Mouse (Mus musculus): Measurements from ENCODE around the gene Zfp68. TPM values are rescaled to one million over a fixed set of nuclear protein-coding genes. Genes with fewer than 3 reads are reported as not detected.

Zfp68 gene
- 83.5 and 85.2 TPM in 2 replicates for polyA plus RNA-seq (2014; fragmentation: Nextera tagmentation; extraction: Ambion mirVana)

- H3K9me3 ChIP-seq (ENCODE audit: control insufficient read depth, low read length), result peaks cover 14% of the 10 kb centered on the region
- WGBS, result 1% methylated on average over 43 of the region's 43 CpGs
- H3K4me1 ChIP-seq (replicated peaks; ENCODE audit: control insufficient read depth, insufficient read depth, low read length), result no peaks in the 10 kb centered on the region
- peaks cover 24% of the 10 kb centered on the region for H3K36me3 ChIP-seq (ENCODE audit: control insufficient read depth, insufficient read depth, low read length)
- peak within 1 kb of the TSS; percentile 34 for H3K4me2 ChIP-seq (replicated peaks; ENCODE audit: low read depth, low read length)
- peak within 1 kb of the TSS; percentile 50 for H3K4me3 ChIP-seq (ENCODE audit: low read depth, low read length)
- DNase-seq (ENCODE audit: low spot score) (peak; percentile 94), ATAC-seq (ENCODE audit: low FRiP score) (peak; percentile 96)
- no peaks in the 10 kb centered on the region for H3K27me3 ChIP-seq (ENCODE audit: control insufficient read depth, insufficient read depth, low read length)
- H3K9ac ChIP-seq (ENCODE audit: low read depth, low read length), result peak within 1 kb of the TSS; percentile 87
- H3K27ac ChIP-seq (ENCODE audit: low read depth, low read length), result peak within 1 kb of the TSS; percentile 91
These were observed at the start of gene Zfp68 for GRCm38 (mm10) chr5:138619211-138620128. Gene Zfp68 (minus strand): TSS chr5:138619761.

GRCm38 (mm10) chr5:138658922-138659321 is 39.4 kb upstream of the Zfp68 start:
- H3K36me3 ChIP-seq (ENCODE audit: control insufficient read depth, insufficient read depth, low read length), result no peaks in the 10 kb centered on the region
- H3K9me3 ChIP-seq (ENCODE audit: control insufficient read depth, low read length), result no peaks in the 10 kb centered on the region
- no peak overlapping the region for H3K9ac ChIP-seq (ENCODE audit: low read depth, low read length)
- no peaks in the 10 kb centered on the region for H3K27me3 ChIP-seq (ENCODE audit: control insufficient read depth, insufficient read depth, low read length)
- H3K4me3 ChIP-seq (ENCODE audit: low read depth, low read length), result no peak overlapping the region
- H3K4me2 ChIP-seq (replicated peaks; ENCODE audit: low read depth, low read length), result no peak overlapping the region
- peak; percentile 84 for DNase-seq (ENCODE audit: low spot score)
- no peak for ATAC-seq (ENCODE audit: low FRiP score)
- H3K4me1 ChIP-seq (replicated peaks; ENCODE audit: control insufficient read depth, insufficient read depth, low read length), result no peaks in the 10 kb centered on the region
- WGBS, result 18% methylated on average over 5 of the region's 5 CpGs
- no peak overlapping the region for H3K27ac ChIP-seq (ENCODE audit: low read depth, low read length)

DNA sequence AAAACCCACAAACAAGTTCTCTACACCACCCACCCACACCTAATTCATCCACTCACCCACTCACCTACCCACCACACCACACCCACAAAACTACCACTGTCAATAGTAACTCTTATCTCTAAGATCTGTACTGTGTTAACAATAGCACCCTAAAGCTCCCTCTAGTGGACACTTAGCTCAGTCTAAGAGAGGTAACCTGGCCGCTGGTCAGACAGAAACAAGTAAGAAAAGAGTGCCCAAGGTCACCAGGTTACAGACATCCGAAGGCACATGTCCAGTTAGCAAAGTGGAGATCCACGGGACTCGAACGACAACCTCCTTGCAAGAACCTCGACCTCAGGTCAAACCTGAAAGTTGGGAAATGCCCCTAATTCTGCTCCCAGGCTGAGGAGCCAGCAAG is 38.3 kb upstream of the Zfp68 start:
- H3K4me3 ChIP-seq (ENCODE audit: low read depth, low read length), result no peak overlapping the region
- WGBS, result 33% methylated on average over 6 of the region's 6 CpGs
- H3K9me3 ChIP-seq (ENCODE audit: control insufficient read depth, low read length), result no peaks in the 10 kb centered on the region
- no peaks in the 10 kb centered on the region for H3K27me3 ChIP-seq (ENCODE audit: control insufficient read depth, insufficient read depth, low read length)
- H3K9ac ChIP-seq (ENCODE audit: low read depth, low read length), result no peak overlapping the region
- no peaks in the 10 kb centered on the region for H3K4me1 ChIP-seq (replicated peaks; ENCODE audit: control insufficient read depth, insufficient read depth, low read length)
- no peak overlapping the region for H3K27ac ChIP-seq (ENCODE audit: low read depth, low read length)
- H3K4me2 ChIP-seq (replicated peaks; ENCODE audit: low read depth, low read length), result no peak overlapping the region
- ATAC-seq (ENCODE audit: low FRiP score), result 0 out of 2 replicates have a peak, but pooled peaks have one; percentile 45
- H3K36me3 ChIP-seq (ENCODE audit: control insufficient read depth, insufficient read depth, low read length), result no peaks in the 10 kb centered on the region
- DNase-seq (ENCODE audit: low spot score), result peak; percentile 71

DNA sequence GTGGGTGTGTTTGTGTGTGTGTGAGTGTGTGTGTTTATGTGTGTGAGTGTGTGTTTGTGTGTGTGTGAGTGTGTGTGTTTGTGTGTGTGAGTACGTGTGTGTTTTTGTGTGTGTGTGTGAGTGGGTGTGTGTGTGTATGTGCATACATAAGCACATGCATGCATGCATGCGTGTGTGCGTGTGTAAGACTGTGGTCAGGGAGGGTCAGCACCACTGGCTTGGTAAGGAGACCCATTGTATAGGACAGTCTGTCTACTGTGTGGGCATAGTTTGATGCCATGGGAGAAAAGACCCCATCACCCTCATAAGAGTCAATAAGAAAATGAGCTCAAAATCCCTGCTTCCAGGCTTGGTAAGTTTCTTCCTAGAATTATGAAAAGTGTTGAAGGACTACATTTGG is 37.8 kb upstream of the Zfp68 start:
- 93% methylated on average over 3 of the region's 3 CpGs for WGBS
- H3K27ac ChIP-seq (ENCODE audit: low read depth, low read length), result no peak overlapping the region
- H3K4me3 ChIP-seq (ENCODE audit: low read depth, low read length), result no peak overlapping the region
- DNase-seq (ENCODE audit: low spot score) (no peak), ATAC-seq (ENCODE audit: low FRiP score) (no peak)
- H3K4me1 ChIP-seq (replicated peaks; ENCODE audit: control insufficient read depth, insufficient read depth, low read length), result no peaks in the 10 kb centered on the region
- H3K36me3 ChIP-seq (ENCODE audit: control insufficient read depth, insufficient read depth, low read length), result no peaks in the 10 kb centered on the region
- no peak overlapping the region for H3K4me2 ChIP-seq (replicated peaks; ENCODE audit: low read depth, low read length)
- H3K9ac ChIP-seq (ENCODE audit: low read depth, low read length), result no peak overlapping the region
- H3K9me3 ChIP-seq (ENCODE audit: control insufficient read depth, low read length), result no peaks in the 10 kb centered on the region
- H3K27me3 ChIP-seq (ENCODE audit: control insufficient read depth, insufficient read depth, low read length), result no peaks in the 10 kb centered on the region

DNA sequence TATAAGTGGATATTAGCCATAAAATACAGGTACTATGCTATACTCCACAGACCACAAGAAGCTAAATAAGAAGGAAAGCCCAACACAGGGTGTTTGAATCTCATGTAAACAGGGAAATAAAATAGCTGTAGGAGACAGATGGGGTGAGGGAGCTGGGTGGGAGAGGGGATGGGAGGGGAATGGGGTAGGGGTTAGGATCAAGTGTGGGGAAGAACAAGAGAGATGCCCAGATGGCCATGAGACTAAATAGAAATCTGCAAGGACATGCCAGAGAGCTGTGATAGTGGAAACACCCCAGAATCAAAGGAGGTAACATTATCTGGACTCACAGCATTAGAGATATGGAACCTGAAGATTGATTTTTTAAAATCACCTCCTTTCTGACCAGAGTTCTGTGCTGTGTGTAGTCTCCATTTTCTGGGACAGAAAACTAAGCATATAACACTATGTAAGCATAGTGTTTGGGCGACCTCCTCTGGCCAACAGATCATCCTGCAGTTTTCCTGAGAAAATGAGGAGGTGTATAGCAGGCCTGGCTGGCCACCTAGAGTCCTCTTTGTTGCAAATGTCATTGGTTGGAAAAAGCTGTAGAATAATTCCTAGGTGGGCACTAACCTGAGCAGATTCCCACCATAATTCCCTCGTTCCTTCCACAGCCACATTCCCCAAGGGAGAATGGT is 37.1 kb upstream of the Zfp68 start:
- 15% methylated on average over 2 of the region's 2 CpGs for WGBS
- DNase-seq (ENCODE audit: low spot score) (peak; percentile 63), ATAC-seq (ENCODE audit: low FRiP score) (peak; percentile 79; the same call in 1 of the 2 replicates)
- Histone ChIP-seq H3K4me2 (replicated peaks; ENCODE audit: low read depth, low read length) (no peak overlapping the region), H3K27ac (ENCODE audit: low read depth, low read length) (no peak overlapping the region), H3K27me3 (ENCODE audit: control insufficient read depth, insufficient read depth, low read length) (no peaks in the 10 kb centered on the region), H3K36me3 (ENCODE audit: control insufficient read depth, insufficient read depth, low read length) (no peaks in the 10 kb centered on the region), H3K9ac (ENCODE audit: low read depth, low read length) (no peak overlapping the region), H3K9me3 (ENCODE audit: control insufficient read depth, low read length) (no peaks in the 10 kb centered on the region), H3K4me1 (replicated peaks; ENCODE audit: control insufficient read depth, insufficient read depth, low read length) (no peaks in the 10 kb centered on the region), H3K4me3 (ENCODE audit: low read depth, low read length) (no peak overlapping the region)

- Histone ChIP-seq H3K27ac (ENCODE audit: low read depth, low read length) (no peak overlapping the region), H3K4me3 (ENCODE audit: low read depth, low read length) (no peak overlapping the region), H3K36me3 (ENCODE audit: control insufficient read depth, insufficient read depth, low read length) (0 out of 2 replicates have a peak, but pooled peaks cover 2% of the 10 kb centered on the region), H3K9ac (ENCODE audit: low read depth, low read length) (no peak overlapping the region), H3K9me3 (ENCODE audit: control insufficient read depth, low read length) (no peaks in the 10 kb centered on the region), H3K4me1 (replicated peaks; ENCODE audit: control insufficient read depth, insufficient read depth, low read length) (no peaks in the 10 kb centered on the region), H3K4me2 (replicated peaks; ENCODE audit: low read depth, low read length) (no peak overlapping the region), H3K27me3 (ENCODE audit: control insufficient read depth, insufficient read depth, low read length) (no peaks in the 10 kb centered on the region)
- DNase-seq (ENCODE audit: low spot score) (no peak), ATAC-seq (ENCODE audit: low FRiP score) (no peak)
- 90% methylated on average over 1 of the region's 1 CpGs for whole genome bisulfite sequencing
These were observed 33.4 kb upstream of the Zfp68 start for GRCm38 (mm10) chr5:138652911-138653310.

GRCm38 (mm10) chr5:138641761-138642160 is 22.2 kb upstream of the Zfp68 start:
- WGBS, result 93% methylated on average over 3 of the region's 3 CpGs
- 0 out of 2 replicates have a peak, but pooled peaks cover 2% of the 10 kb centered on the region for H3K36me3 ChIP-seq (ENCODE audit: control insufficient read depth, insufficient read depth, low read length)

DNA sequence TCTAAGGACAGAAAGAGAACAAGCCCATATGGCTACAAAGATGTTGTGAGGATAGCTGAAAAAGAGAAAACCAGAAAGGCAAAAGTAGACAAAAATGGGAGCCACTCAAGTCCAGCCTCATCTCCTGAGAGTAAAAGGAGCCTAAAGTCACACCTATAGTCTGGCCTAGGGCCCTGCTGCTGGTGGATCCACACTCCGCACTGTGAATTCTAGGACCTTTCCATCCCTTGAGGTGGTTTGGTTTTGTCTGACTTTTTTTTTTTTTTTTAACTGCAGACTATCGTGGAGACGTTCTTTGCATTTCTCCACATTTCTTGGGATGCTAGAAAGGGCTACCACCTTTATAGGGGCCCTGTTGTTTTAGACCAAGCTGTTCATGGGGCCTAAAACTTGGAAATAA is 21.5 kb upstream of the Zfp68 start:
- no peak overlapping the region for H3K4me3 ChIP-seq (ENCODE audit: low read depth, low read length)
- WGBS, result 84% methylated on average over 3 of the region's 3 CpGs
- no peak for ATAC-seq (ENCODE audit: low FRiP score)
- no peak overlapping the region for H3K9ac ChIP-seq (ENCODE audit: low read depth, low read length)
- DNase-seq (ENCODE audit: low spot score), result no peak
- no peak overlapping the region for H3K4me2 ChIP-seq (replicated peaks; ENCODE audit: low read depth, low read length)
- 0 out of 2 replicates have a peak, but pooled peaks cover 2% of the 10 kb centered on the region for H3K36me3 ChIP-seq (ENCODE audit: control insufficient read depth, insufficient read depth, low read length)
- H3K4me1 ChIP-seq (replicated peaks; ENCODE audit: control insufficient read depth, insufficient read depth, low read length), result no peaks in the 10 kb centered on the region
- H3K9me3 ChIP-seq (ENCODE audit: control insufficient read depth, low read length), result no peaks in the 10 kb centered on the region
- H3K27me3 ChIP-seq (ENCODE audit: control insufficient read depth, insufficient read depth, low read length), result no peaks in the 10 kb centered on the region
- H3K27ac ChIP-seq (ENCODE audit: low read depth, low read length), result no peak overlapping the region

More at GRCm38 (mm10) chr5:138641761-138642160, 22.2 kb upstream of the Zfp68 start:
- Histone ChIP-seq H3K4me2 (replicated peaks; ENCODE audit: low read depth, low read length) (no peak overlapping the region), H3K27me3 (ENCODE audit: control insufficient read depth, insufficient read depth, low read length) (no peaks in the 10 kb centered on the region), H3K9me3 (ENCODE audit: control insufficient read depth, low read length) (no peaks in the 10 kb centered on the region), H3K4me3 (ENCODE audit: low read depth, low read length) (no peak overlapping the region), H3K9ac (ENCODE audit: low read depth, low read length) (no peak overlapping the region), H3K4me1 (replicated peaks; ENCODE audit: control insufficient read depth, insufficient read depth, low read length) (no peaks in the 10 kb centered on the region), H3K27ac (ENCODE audit: low read depth, low read length) (no peak overlapping the region)
- ATAC-seq (ENCODE audit: low FRiP score), result no peak
- no peak for DNase-seq (ENCODE audit: low spot score)
